Mouse (Mus musculus) right cerebral cortex, postnatal 4 days (tissue): ENCODE results near the gene Krt4.

Experiments used
- DNase-seq: peaks from one replicate; pipeline ENCODE4 v3.0.0-alpha.2; 2022

Krt4 gene

DNA sequence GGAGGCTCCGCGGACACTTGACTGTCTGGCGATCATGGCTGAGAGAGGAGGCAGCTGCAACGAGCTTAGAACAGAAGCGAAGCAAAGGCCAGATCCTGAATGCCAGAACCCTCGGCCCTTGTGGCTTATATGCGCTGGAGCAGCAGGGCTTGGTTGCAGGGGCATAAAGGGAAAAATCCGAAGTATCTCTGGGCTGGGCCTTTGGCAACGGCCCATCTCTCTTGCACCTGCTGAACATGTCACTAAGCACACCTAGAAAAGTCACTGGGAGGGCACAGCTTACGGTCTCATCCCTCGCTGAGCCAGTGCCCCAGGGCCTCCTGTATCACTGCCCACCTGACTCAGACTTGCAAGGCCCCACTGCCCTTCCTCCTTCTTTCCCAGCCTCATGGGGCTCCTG is at the start of gene Krt4:
Gene Krt4, minus strand, starts transcription at position 101 of the 400 bp plus-strand sequence.
- DNase-seq, result no peak

GRCm38 (mm10) chr15:101973414-101974077 is 49.0 kb upstream of the Krt4 start:
- peak; percentile 100 for DNase-seq

- peak; percentile 73 for DNase-seq
These were observed 46.0 kb upstream of the Krt4 start for GRCm38 (mm10) chr15:101970536-101970935.

GRCm38 (mm10) chr15:101966808-101967207 is 42.3 kb upstream of the Krt4 start:
- no peak for DNase-seq

DNA sequence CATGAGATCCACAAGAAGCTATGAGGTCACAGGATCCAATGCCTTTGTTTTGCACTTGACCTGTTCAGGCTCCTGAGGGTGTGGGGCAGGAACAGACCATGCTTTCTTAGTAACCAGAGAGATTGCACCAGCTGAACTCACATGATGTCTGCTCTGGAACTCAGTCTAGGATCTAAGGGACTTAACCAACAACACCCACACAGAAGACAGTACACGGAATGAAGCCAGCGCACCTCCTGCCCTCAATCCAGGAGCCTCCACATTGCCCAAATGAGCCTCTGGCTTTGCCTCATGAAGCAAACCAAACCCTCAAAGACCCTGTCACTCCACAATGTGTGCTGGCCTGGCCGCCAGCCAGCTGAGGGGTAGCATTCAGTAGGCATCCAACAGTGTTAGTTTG is 34.4 kb upstream of the Krt4 start:
- no peak for DNase-seq

- DNase-seq, result no peak
These were observed 29.7 kb upstream of the Krt4 start, which contains the start of gene Krt78 for GRCm38 (mm10) chr15:101954187-101954586. Gene Krt78 (minus strand): TSS chr15:101954287.

GRCm38 (mm10) chr15:101952733-101953474 is 28.4 kb upstream of the Krt4 start:
- no peak for DNase-seq

DNA sequence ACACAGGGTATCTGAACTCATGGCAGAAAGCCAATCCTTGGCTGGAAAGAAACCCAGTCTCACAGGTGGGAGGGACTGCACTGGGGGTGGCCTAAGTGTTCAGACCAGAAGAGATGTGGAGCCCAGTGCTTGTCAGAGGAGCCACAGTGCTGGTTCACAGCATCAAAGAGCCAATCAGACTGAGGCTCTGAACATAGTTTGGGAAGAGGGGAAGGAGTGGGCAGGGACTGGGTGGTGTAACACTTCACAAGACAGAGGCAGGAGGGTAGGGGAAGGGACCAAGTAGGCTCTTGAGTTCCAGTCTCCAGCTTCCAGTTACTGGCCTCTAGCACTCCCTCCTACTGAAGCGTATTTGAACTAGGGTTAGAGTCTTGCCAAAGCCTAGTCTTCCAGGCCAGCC is 20.9 kb upstream of the Krt4 start:
- DNase-seq, result no peak

- no peak for DNase-seq
These were observed 17.4 kb upstream of the Krt4 start for GRCm38 (mm10) chr15:101941948-101942347.

DNA sequence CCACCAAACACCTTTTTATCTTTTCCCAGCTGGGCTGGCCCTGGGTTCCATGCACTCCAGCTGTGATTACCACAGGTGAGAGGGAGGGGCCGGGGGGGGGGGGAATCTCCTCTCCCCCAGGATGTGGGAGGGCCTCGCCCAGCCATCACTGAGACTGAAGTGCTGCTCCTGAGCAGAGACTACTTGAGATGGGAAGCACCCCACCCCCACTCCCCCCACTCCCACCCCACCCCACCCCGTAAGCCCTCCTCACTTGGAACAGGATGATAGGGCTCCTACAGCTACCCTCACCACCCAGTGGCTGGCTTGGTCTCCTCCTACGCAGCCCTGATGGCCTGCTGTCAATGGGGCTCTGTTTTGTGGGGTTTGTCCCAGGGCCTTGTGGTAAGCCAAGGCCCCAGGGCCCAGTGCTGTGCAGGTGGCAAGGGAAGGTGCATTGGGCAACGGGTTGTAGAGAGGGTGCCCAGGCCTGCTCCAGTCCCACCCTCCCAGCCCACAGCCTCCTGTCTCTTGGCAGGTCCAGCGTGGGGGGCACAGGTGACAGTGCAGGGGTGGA is 15.8 kb upstream of the Krt4 start, which contains the start of gene Krt79:
Gene Krt79, minus strand, starts transcription at position 51 of the 556 bp plus-strand sequence.
- no peak for DNase-seq

DNA sequence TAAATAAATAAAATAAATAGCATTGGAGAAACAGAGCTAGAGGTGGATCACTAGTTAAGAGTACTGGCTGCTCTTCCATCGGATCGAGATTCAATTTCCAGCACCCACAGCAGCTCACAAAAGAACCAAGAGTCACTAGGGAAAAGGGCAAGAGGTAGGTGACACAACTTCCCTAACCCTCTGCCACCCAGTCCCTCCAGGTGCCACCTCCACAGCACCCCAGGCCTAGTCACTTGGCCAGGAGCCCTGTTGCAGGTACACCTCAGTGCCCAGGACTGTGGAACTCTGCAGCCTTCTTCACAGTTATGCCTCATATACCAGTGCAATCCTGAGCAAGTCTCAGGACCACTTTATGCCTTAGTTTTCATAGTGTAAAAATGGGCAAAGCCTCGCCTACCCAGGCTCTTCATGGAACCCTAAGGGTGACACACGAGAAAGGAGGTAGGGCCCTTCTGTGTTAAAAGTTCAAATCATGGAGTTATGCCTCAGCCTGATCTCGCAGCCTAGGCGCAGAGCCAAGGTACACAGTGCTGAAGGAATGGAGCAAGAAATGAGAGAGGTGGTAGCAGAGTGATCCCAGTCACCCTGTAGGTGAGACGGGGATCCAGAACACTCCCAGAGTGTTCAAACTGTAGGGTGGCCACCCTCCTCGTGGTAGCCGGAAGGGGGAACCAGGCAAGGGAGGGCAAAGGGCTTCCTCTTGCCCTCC is 14.2 kb upstream of the Krt4 start:
- DNase-seq, result no peak

DNA sequence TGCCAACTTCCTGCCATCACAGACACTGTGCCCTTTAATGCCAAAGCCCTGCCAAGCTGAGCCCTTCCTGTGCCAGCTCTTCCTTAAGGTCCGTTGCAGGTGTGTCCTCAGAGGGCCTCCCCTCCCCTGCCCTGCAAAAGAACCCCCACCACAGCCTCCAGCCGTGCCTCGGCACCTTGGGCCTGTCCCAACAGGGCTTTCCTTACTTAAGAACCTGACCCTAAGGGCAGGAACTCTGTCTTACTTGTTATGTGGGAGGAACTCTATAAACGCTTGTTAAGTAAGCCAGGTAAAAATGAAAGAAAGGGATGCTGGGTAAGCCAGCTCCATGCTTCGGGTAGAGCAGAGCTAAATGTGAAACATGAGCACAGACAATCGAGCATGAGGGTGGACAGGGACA is 8.5 kb upstream of the Krt4 start:
- DNase-seq, result no peak

GRCm38 (mm10) chr15:101929666-101930065 is 5.1 kb upstream of the Krt4 start:
- no peak for DNase-seq

DNA sequence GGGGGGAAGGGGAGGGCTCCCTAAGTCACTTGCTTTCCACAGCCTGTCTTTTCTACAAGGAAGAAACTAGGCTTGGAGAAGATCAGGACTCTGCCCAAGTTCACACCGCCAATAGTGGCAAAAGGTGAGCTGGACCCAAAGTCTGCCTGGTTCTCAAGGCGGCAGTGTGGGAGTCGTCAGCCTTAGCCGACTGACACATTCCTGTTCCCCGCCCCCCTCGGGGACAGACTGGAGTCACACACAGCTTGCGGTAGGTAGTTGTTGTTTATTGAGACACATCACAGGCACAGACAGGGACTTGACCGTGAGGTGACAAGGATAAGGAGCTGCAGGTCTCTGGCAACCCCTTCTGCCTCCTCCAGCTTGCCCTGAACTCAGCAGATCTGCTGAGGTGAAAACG is 4.6 kb upstream of the Krt4 start:
- DNase-seq, result no peak

GRCm38 (mm10) chr15:101927340-101928080 is 3.0 kb upstream of the Krt4 start:
- DNase-seq, result no peak

- DNase-seq, result no peak
These were observed 506 bp upstream of the Krt4 start for GRCm38 (mm10) chr15:101925041-101925440.

GRCm38 (mm10) chr15:101922296-101922695 is 2.2 kb downstream of the Krt4 start:
- DNase-seq, result no peak

- no peak for DNase-seq
These were observed 8.5 kb downstream of the Krt4 start for GRCm38 (mm10) chr15:101916072-101916471.

- DNase-seq, result no peak
These were observed 19.7 kb downstream of the Krt4 start for GRCm38 (mm10) chr15:101904849-101905248.

- no peak for DNase-seq
These were observed 22.1 kb downstream of the Krt4 start for GRCm38 (mm10) chr15:101902171-101903149.

DNA sequence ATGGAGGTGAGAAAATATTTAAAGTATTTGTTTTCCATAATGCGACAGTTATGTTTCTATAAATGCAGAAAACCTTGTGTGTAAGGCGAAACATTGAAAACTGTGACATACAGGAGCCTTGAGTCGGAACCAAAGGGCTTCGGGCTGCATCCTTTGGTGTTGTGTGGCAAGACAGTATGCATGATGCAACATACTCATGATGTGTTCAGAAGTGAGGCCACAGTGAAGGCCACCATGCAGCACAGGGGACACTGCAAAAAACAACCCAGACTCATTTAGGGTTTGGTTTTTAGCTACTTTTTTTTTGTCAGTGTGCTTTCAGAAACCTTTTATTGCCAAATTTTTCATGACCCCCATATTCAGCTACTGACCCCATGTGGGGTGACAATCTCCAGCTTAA is 29.3 kb downstream of the Krt4 start:
- no peak for DNase-seq
